Mouse (Mus musculus) CH12.LX (cell line): ENCODE measurements around the gene Efnb1. TPM values are rescaled to one million over a fixed set of nuclear protein-coding genes. Genes with fewer than 3 reads are reported as not detected.
"Not testable (repeated sequence)": the region's sequence is repeated elsewhere in the genome, so short reads cannot be mapped to it uniquely, and the experiment has no call there.

ENCODE experiments used
- DNase-seq: peaks from one replicate; pipeline ENCODE4 v3.0.0-alpha.2; 2013; ENCODE audit errors: extremely low read depth
- H3K27ac ChIP-seq: 2 replicates; pipeline ENCODE4 v1.5.1; 2012; ENCODE audit warnings: low read depth, mild to moderate bottlenecking, control low read depth, moderate library complexity; ENCODE audit not compliant: insufficient read depth
- H3K27me3 ChIP-seq: replicated peaks from 2 replicates; pipeline ENCODE3; 2012; ENCODE audit warnings: inconsistent platforms
- H3K36me3 ChIP-seq, 2 experiments: replicated peaks in 1 of 2; 2 replicates each; pipeline versions ENCODE3 to v1.6.1; 2012; ENCODE audit warnings: inconsistent platforms in 1 of 2, low read length in 1 of 2, mild to moderate bottlenecking in 1 of 2, mixed read lengths in 1 of 2, moderate library complexity in 1 of 2; ENCODE audit not compliant: control insufficient read depth in 1 of 2, insufficient read depth in 1 of 2
- H3K4me1 ChIP-seq, 2 experiments: 2 replicates each; pipeline ENCODE4 v1.6.1; 2012; ENCODE audit warnings: inconsistent platforms in 1 of 2, moderate library complexity in 1 of 2; ENCODE audit not compliant: insufficient read depth in 2 of 2, control insufficient read depth in 1 of 2
- H3K4me2 ChIP-seq: 2 replicates; pipeline ENCODE4 v1.6.1; 2012; ENCODE audit warnings: low read depth, mild to moderate bottlenecking, control low read depth; ENCODE audit not compliant: poor library complexity, insufficient read depth, severe bottlenecking
- H3K4me3 ChIP-seq, 3 experiments: fragments of 150-350 bp in 1 of 3; sonication (generic) in 1 of 3; replicated peaks in 1 of 3; 2 replicates each; pipeline versions ENCODE3 to v1.5.1; 2011 to 2012; ENCODE audit warnings: low read depth in 2 of 3, low read length in 2 of 3, mild to moderate bottlenecking in 2 of 3, moderate library complexity in 2 of 3, control low read depth in 1 of 3, improper control_type of control experiment in 1 of 3, inconsistent platforms in 1 of 3, mixed read lengths in 1 of 3; ENCODE audit not compliant: poor library complexity in 1 of 3
- H3K79me2 ChIP-seq: replicated peaks from 2 replicates; pipeline ENCODE4 v1.6.1; 2012; ENCODE audit warnings: mild to moderate bottlenecking, moderate library complexity; ENCODE audit not compliant: control insufficient read depth, poor library complexity, insufficient read depth, severe bottlenecking; ENCODE audit errors: extremely low read depth
- H3K9ac ChIP-seq: 2 replicates; pipeline ENCODE4 v1.6.1; 2012; ENCODE audit warnings: low read depth, mild to moderate bottlenecking, control low read depth, moderate library complexity; ENCODE audit not compliant: insufficient read depth
- H3K9me3 ChIP-seq: replicated peaks from 2 replicates; pipeline ENCODE3; 2012; ENCODE audit warnings: low read length, inconsistent platforms, mixed read lengths
- BHLHE40 ChIP-seq: IDR thresholded peaks from 2 replicates; pipeline ENCODE4 v1.6.1; 2011; ENCODE audit warnings: mild to moderate bottlenecking, low read depth, low read length, improper control_type of control experiment
- ELF1 ChIP-seq: IDR thresholded peaks from 2 replicates; pipeline ENCODE4 v1.6.1; 2014; ENCODE audit warnings: low read depth, mild to moderate bottlenecking, inconsistent platforms, low read length, improper control_type of control experiment
- ETS1 ChIP-seq: conservative IDR thresholded peaks from 2 replicates; pipeline ENCODE4 v1.6.1; 2012; ENCODE audit warnings: low read depth, mild to moderate bottlenecking, inconsistent platforms, low read length, improper control_type of control experiment, moderate library complexity
- HCFC1 ChIP-seq: IDR thresholded peaks from 2 replicates; pipeline ENCODE4 v1.6.1; 2012; ENCODE audit warnings: low read depth, mild to moderate bottlenecking, inconsistent platforms, low read length, improper control_type of control experiment
- JUND ChIP-seq: conservative IDR thresholded peaks from 2 replicates; pipeline ENCODE4 v1.6.1; 2011; ENCODE audit warnings: low read depth, low read length, improper control_type of control experiment
- KAT2A ChIP-seq: IDR thresholded peaks from 2 replicates; pipeline ENCODE4 v1.6.1; 2012; ENCODE audit warnings: low read length, improper control_type of control experiment, inconsistent platforms; ENCODE audit not compliant: insufficient replicate concordance
- MXI1 ChIP-seq: IDR thresholded peaks from 2 replicates; pipeline ENCODE4 v1.6.1; 2011; ENCODE audit warnings: mild to moderate bottlenecking, low read depth, low read length, improper control_type of control experiment
- NELFE ChIP-seq: IDR thresholded peaks from 2 replicates; pipeline ENCODE4 v1.6.1; 2011; ENCODE audit warnings: low read depth, low read length, improper control_type of control experiment
- NRF1 ChIP-seq: IDR thresholded peaks from 2 replicates; pipeline ENCODE4 v1.6.1; 2014; ENCODE audit warnings: low read depth, mild to moderate bottlenecking, inconsistent platforms, low read length, improper control_type of control experiment, moderate library complexity
- POLR2A ChIP-seq: IDR thresholded peaks from 2 replicates; pipeline ENCODE4 v1.6.1; 2011; ENCODE audit warnings: low read depth, mild to moderate bottlenecking, improper control_type of control experiment, low read length
- POLR2AphosphoS2 ChIP-seq: IDR thresholded peaks from 2 replicates; pipeline ENCODE4 v1.6.1; 2011; ENCODE audit warnings: low read depth, low read length, improper control_type of control experiment
- RAD21 ChIP-seq: IDR thresholded peaks from 2 replicates; pipeline ENCODE4 v1.6.1; 2011; ENCODE audit warnings: low read depth, mild to moderate bottlenecking, low read length, improper control_type of control experiment, moderate library complexity
- SIN3A ChIP-seq: IDR thresholded peaks from 2 replicates; pipeline ENCODE4 v1.6.1; 2012; ENCODE audit warnings: low read length, improper control_type of control experiment, inconsistent platforms
- TBP ChIP-seq: conservative IDR thresholded peaks from 2 replicates; pipeline ENCODE4 v1.6.1; 2011; ENCODE audit warnings: low read depth, low read length, improper control_type of control experiment
- TCF12 ChIP-seq: IDR thresholded peaks from 2 replicates; pipeline ENCODE4 v1.6.1; 2014; ENCODE audit warnings: low read depth, mild to moderate bottlenecking, inconsistent platforms, low read length, improper control_type of control experiment
- UBTF ChIP-seq: IDR thresholded peaks from 2 replicates; pipeline ENCODE4 v1.6.1; 2012; ENCODE audit warnings: low read depth, mild to moderate bottlenecking, inconsistent platforms, low read length, improper control_type of control experiment, moderate library complexity
- USF2 ChIP-seq: conservative IDR thresholded peaks from 2 replicates; pipeline ENCODE4 v1.6.1; 2011; ENCODE audit warnings: low read depth, low read length, improper control_type of control experiment
- ZC3H11A ChIP-seq: IDR thresholded peaks from 2 replicates; pipeline ENCODE4 v1.6.1; 2012; ENCODE audit warnings: low read depth, mild to moderate bottlenecking, inconsistent platforms, low read length, improper control_type of control experiment
- ZMIZ1 ChIP-seq: IDR thresholded peaks from 2 replicates; pipeline ENCODE4 v1.6.1; 2012; ENCODE audit warnings: low read depth, mild to moderate bottlenecking, inconsistent platforms, low read length, improper control_type of control experiment
- dilution Hi-C: fragments of 300-500 bp; cut with MboI; formaldehyde crosslinking; loops from 2 replicates; pipeline ENCODE4 v1.14.3; 2020; ENCODE audit warnings: low sequenced_read_pairs; ENCODE audit not compliant: extremely low pct_unique_long_range_greater_than_20kb, extremely low pct_ligation_motif_present
- in situ Hi-C: fragments of 300-500 bp; cut with MboI; formaldehyde crosslinking; loops from 3 replicates; pipeline ENCODE4 v1.14.3; 2019; ENCODE audit warnings: low sequenced_read_pairs, low pct_ligation_motif_present, low pct_unique_long_range_greater_than_20kb, mixed read lengths
- polyA plus RNA-seq: library from polyadenylated mRNA; unstranded; fragments of >175 nt; gene quantifications from 2 replicates; pipeline ENCODE4 v1.2.1, GENCODE M21; 2012; ENCODE audit warnings: low read depth; ENCODE audit not compliant: insufficient read length
- total RNA-seq, 2 experiments: library from RNA; depleted of rRNA; stranded (reverse); fragments of 300-350 nt in 1 of 2; fragments of >200 nt in 1 of 2; gene quantifications; 2 replicates each; pipeline ENCODE4 v1.2.3; 2012 to 2014

Gene Efnb1
- total RNA-seq (2012; rRNA removed): 1.3 and 1.4 TPM in 2 replicates
- 1.2 and 1.4 TPM in 2 replicates for total RNA-seq (2014; rRNA removed)
- 1.7 and 1.8 TPM in 2 replicates for polyA plus RNA-seq

GRCm38 (mm10) chrX:99135523-99136258 is at the start of gene Efnb1:
Gene Efnb1, plus strand, starts transcription at chrX:99136130.
- H3K9me3 ChIP-seq: no peaks in the 10 kb centered on the region
- H3K4me1 ChIP-seq: no peaks in the 10 kb centered on the region
- dilution Hi-C loops: no loop called here
- no peaks in the 10 kb centered on the region for H3K27me3 ChIP-seq
- H3K9ac ChIP-seq: peak within 1 kb of the TSS; percentile 48
- H3K79me2 ChIP-seq: no peaks in the 10 kb centered on the region
- H3K4me3 ChIP-seq: peak within 1 kb of the TSS; percentile 28 to 55 (median 54)
- in situ Hi-C loops: loop anchor here (10.0 to 25.0 kb wide), 3 partner anchors 277 to 452 kb away; no protein-coding TSS in a partner anchor
- peak within 1 kb of the TSS; percentile 91 for H3K4me2 ChIP-seq
- H3K36me3 ChIP-seq: no peaks in the 10 kb centered on the region
- no peak within 1 kb of the TSS for H3K27ac ChIP-seq
- peak; percentile 89 for DNase-seq
- TF ChIP-seq UBTF (0 out of 2 replicates have a peak, but pooled peaks have one; percentile 8), TCF12 (peak; percentile 51), TBP (peak; percentile 72; the same call in 1 of the 2 replicates), SIN3A (peak; percentile 53), POLR2A (peak; percentile 74), MXI1 (peak; percentile 48; the same call in 1 of the 2 replicates), ELF1 (0 out of 2 replicates have a peak, but pooled peaks have one; percentile 52), NRF1 (0 out of 2 replicates have a peak, but pooled peaks have one; percentile 32), HCFC1 (peak; percentile 48), KAT2A (no peak), USF2 (no peak)

GRCm38 (mm10) chrX:99092704-99093103 is 43.2 kb upstream of the Efnb1 start:
- no peak for TF ChIP-seq JUND
- no peak for TF ChIP-seq UBTF
- no peak for TF ChIP-seq POLR2AphosphoS2
- no peak for TF ChIP-seq ZMIZ1
- TF ChIP-seq BHLHE40: no peak
- no peak for TF ChIP-seq ETS1
- no peak for TF ChIP-seq RAD21
- no peak for TF ChIP-seq NELFE
- no peak for TF ChIP-seq KAT2A
- TF ChIP-seq USF2: no peak
- no peak for TF ChIP-seq ZC3H11A
- TF ChIP-seq, all 38 proteins: peak for 0

DNA sequence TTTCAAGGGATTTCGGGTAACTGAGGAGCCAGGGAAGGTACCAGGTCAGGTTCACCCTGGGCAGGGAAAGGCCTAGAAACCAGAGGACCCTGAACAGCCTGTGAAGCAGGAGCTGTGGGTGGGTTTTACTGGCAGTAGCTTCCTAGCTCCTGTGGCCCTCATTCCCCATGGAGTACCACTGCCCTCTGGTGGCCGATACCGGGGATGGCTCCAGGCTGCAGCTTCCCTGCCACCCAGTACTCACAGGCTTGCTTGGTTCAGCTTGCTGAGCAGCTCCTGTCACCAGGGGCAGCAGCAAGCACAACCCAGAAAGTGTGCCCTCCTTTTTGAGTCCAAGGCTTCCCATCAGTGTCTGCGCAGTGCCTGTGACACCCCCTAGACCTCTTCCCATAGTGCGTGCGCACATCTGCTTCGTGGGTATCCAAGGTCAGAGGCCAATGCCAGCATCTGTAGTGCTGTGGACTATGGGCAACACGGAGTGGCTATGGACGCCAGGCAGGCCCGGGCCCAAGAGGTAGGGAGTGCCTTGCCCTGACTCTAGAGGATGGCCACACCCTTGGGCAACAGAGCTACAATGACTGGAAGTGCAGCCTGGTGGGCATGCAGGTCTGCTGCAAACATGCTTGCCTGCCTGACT is 24.7 kb upstream of the Efnb1 start:
- H3K4me2 ChIP-seq, H3K9me3 ChIP-seq, dilution Hi-C loops, H3K9ac ChIP-seq, H3K27ac ChIP-seq, H3K4me1 ChIP-seq, H3K36me3 ChIP-seq, H3K27me3 ChIP-seq, H3K79me2 ChIP-seq, H3K4me3 ChIP-seq, DNase-seq, in situ Hi-C loops: not testable (repeated sequence)

More at GRCm38 (mm10) chrX:99092704-99093103, 43.2 kb upstream of the Efnb1 start:
- H3K4me1 ChIP-seq: no peaks in the 10 kb centered on the region
- no peaks in the 10 kb centered on the region for H3K36me3 ChIP-seq
- in situ Hi-C loops: no loop called here
- H3K9ac ChIP-seq: no peak overlapping the region
- dilution Hi-C loops: no loop called here
- no peak overlapping the region for H3K4me3 ChIP-seq
- no peaks in the 10 kb centered on the region for H3K27me3 ChIP-seq
- no peak overlapping the region for H3K27ac ChIP-seq
- no peak overlapping the region for H3K4me2 ChIP-seq
- no peak for DNase-seq
- no peaks in the 10 kb centered on the region for H3K79me2 ChIP-seq
- H3K9me3 ChIP-seq: no peaks in the 10 kb centered on the region
